Mouse (Mus musculus): ENCODE measurements around the gene Zdhhc16.

- TF ChIP-seq CTCF (IDR thresholded peaks at IDR 0.05; ENCODE audit: low read depth, low read length): no peak
- no peak for TF ChIP-seq TAL1 (conservative IDR thresholded peaks at IDR 0.05; ENCODE audit: low read depth, low read length)
- no peak for TF ChIP-seq POLR2AphosphoS5 (IDR thresholded peaks at IDR 0.05; ENCODE audit: insufficient replicate concordance, low read depth, low read length)
These were observed at the start of gene Zdhhc16, which contains the start of gene Exosc1 for GRCm38 (mm10) chr19:41933179-41934086.

Data from G1E (cell line).